Mouse (Mus musculus) heart, postnatal 0 days (tissue): ENCODE measurements around the gene Zfp46.

ENCODE experiments used
- CTCF ChIP-seq: IDR thresholded peaks from 2 replicates; pipeline ENCODE4 v1.5.1; 2016; ENCODE audit warnings: antibody characterized with exemption, control low read depth, low read depth
- EP300 ChIP-seq: IDR thresholded peaks from 2 replicates; pipeline ENCODE4 v1.6.1; 2016; ENCODE audit warnings: antibody characterized with exemption, low read depth

DNA sequence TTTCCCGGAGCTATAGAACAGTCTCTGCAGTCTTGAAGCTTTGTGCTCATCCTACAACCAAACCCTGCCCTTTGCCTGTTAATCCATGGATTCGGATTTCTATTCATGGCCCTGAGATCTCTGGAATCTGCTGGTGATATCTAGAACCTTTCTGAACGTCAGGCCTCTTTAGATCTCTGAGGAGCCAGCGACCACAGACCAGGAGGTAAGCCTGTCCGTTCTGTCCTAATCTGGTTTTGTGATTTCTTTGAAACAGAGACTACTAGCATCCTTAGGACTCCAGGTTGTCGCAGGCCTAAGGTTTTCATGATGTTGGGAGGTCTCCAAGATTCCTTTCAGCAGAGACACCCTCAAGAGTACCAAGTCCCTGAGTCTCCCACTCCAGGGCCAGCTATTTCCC lies 408 bp downstream of the Zfp46 start:
- TF ChIP-seq CTCF (no peak), EP300 (no peak)
